Mouse (Mus musculus) heart, postnatal 0 days (tissue): ENCODE measurements around the gene Gtf3a.

Experiments
- CTCF ChIP-seq: IDR thresholded peaks from 2 replicates; pipeline ENCODE4 v1.5.1; 2016; ENCODE audit warnings: antibody characterized with exemption, control low read depth, low read depth
- EP300 ChIP-seq: IDR thresholded peaks from 2 replicates; pipeline ENCODE4 v1.6.1; 2016; ENCODE audit warnings: antibody characterized with exemption, low read depth

DNA sequence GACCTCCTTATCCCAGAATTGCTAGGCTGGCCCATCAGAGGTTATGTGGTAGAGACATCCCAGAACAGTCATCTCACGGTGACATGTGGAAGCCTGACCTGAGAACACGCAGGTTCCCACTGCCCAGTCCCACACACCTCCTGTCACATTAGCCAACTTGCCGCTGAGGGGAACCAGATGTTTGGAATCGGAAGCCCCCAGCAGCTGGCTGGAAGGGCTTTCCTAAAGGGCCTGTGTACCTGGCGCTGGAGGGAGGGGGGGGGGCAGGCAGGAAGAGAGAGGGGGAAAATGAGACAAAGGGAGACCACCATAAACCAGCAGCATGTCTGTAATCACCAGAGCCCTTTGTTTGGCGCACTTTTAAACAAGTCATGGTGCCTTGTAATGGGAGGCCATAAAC, 28.6 kb upstream of the Gtf3a start:
- TF ChIP-seq CTCF, result no peak
- TF ChIP-seq EP300, result no peak
